Mouse (Mus musculus) ES-E14 (cell line): ENCODE measurements around the gene Slc6a5. TPM values are rescaled to one million over a fixed set of nuclear protein-coding genes. Genes with fewer than 3 reads are reported as not detected.
"Not testable (repeated sequence)": the region's sequence is repeated elsewhere in the genome, so short reads cannot be mapped to it uniquely, and the experiment has no call there.

ENCODE experiments used
- DNase-seq: peaks from one replicate; pipeline ENCODE4 v3.0.0-alpha.2; 2013; ENCODE audit warnings: low read depth, low spot score
- H3K27ac ChIP-seq: 2 replicates; pipeline ENCODE4 v1.5.1; 2012; ENCODE audit warnings: low read depth, mild to moderate bottlenecking, low read length, moderate library complexity, mixed read lengths; ENCODE audit not compliant: poor library complexity, insufficient read depth, severe bottlenecking
- H3K36me3 ChIP-seq: 2 replicates; pipeline ENCODE4 v1.6.1; 2012; ENCODE audit warnings: mild to moderate bottlenecking, low read length, moderate library complexity, mixed read lengths; ENCODE audit not compliant: control insufficient read depth, poor library complexity, insufficient read depth, severe bottlenecking
- H3K4me1 ChIP-seq, 2 experiments: fragments of 150-350 bp in 1 of 2; sonication (generic) in 1 of 2; 2 replicates each; pipeline ENCODE4 v1.6.1; 2012; ENCODE audit warnings: low read length in 2 of 2, mild to moderate bottlenecking in 1 of 2, mixed read lengths in 1 of 2; ENCODE audit not compliant: control insufficient read depth in 2 of 2, insufficient read depth in 2 of 2, poor library complexity in 1 of 2
- H3K4me3 ChIP-seq, 2 experiments: fragments of 150-350 bp in 1 of 2; sonication (generic) in 1 of 2; 2 replicates each; pipeline ENCODE4 v1.5.1; 2012; ENCODE audit warnings: low read length in 2 of 2, low read depth in 1 of 2, mild to moderate bottlenecking in 1 of 2, mixed read lengths in 1 of 2; ENCODE audit not compliant: insufficient read depth in 1 of 2, poor library complexity in 1 of 2, severe bottlenecking in 1 of 2
- H3K9ac ChIP-seq: 2 replicates; pipeline ENCODE4 v1.6.1; 2012; ENCODE audit warnings: low read depth, mild to moderate bottlenecking, low read length, mixed read lengths; ENCODE audit not compliant: poor library complexity, insufficient read depth, severe bottlenecking
- H3K9me3 ChIP-seq: fragments of 150-350 bp; sonication (generic); 2 replicates; pipeline ENCODE4 v1.6.1; 2012; ENCODE audit warnings: low read depth, mild to moderate bottlenecking, low read length; ENCODE audit not compliant: control insufficient read depth, insufficient read depth
- CHD2 ChIP-seq: IDR thresholded peaks from 2 replicates; pipeline ENCODE4 v1.6.1; 2014; ENCODE audit warnings: mild to moderate bottlenecking, low read depth, low read length, inconsistent platforms
- HCFC1 ChIP-seq: IDR thresholded peaks from 2 replicates; pipeline ENCODE4 v1.6.1; 2012; ENCODE audit warnings: low read length, inconsistent platforms, borderline replicate concordance; ENCODE audit not compliant: insufficient read depth
- MAFK ChIP-seq: IDR thresholded peaks from 2 replicates; pipeline ENCODE4 v1.6.1; 2014; ENCODE audit warnings: mild to moderate bottlenecking, low read depth, low read length, inconsistent platforms; ENCODE audit not compliant: insufficient read depth
- ZC3H11A ChIP-seq: IDR thresholded peaks from 2 replicates; pipeline ENCODE4 v1.6.1; 2012; ENCODE audit warnings: low read depth, mild to moderate bottlenecking, inconsistent platforms, low read length, borderline replicate concordance
- ZNF384 ChIP-seq: IDR thresholded peaks from 2 replicates; pipeline ENCODE4 v1.6.1; 2012; ENCODE audit warnings: low read depth, low read length, inconsistent platforms
- in situ Hi-C, 2 experiments: fragments of 600-800 bp; cut with MboI; formaldehyde crosslinking; loops; one replicate each; pipeline ENCODE4 v1.15.1; 2025; ENCODE audit warnings: low sequenced_read_pairs in 2 of 2, inconsistent platforms in 1 of 2; ENCODE audit not compliant: unreplicated experiment in 2 of 2
- total RNA-seq: library from RNA; depleted of rRNA; stranded (reverse); fragments of 300-350 nt; gene quantifications from 2 replicates; pipeline ENCODE4 v1.2.3, GENCODE M21; 2012

Gene Slc6a5
- total RNA-seq, 1 experiment: 0.36 TPM

DNA sequence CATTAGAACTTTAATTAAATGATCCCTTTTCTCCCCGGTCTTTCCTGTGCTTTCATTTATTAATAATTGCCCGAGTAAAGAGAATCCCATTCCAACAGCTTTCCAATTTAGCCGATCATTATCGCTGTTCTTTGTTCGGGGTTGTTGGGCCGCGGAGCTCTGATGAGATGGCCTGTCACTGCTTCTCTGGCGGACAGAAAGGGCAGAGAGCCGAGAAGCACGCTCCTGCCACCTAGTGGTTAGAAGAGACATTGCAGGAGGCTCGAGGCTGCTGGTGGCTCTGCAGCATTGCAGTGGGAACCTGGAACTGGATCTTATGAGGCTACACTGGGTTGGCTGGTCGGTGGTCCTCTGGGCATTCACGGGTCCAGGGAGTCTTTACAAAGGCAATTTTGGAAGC lies 13.4 kb downstream of the Slc6a5 start:
- Histone ChIP-seq H3K27ac (no peak overlapping the region), H3K36me3 (no peaks in the 10 kb centered on the region), H3K4me3 (peak overlapping the region in 1 of 2 experiments; percentile 18; a peak in 1 of 4 replicates), H3K9me3 (no peaks in the 10 kb centered on the region), H3K9ac (no peak overlapping the region), H3K4me1 (peaks cover 0 to 11% of the 10 kb centered on the region in 2 experiments; a peak in 1 of 4 replicates)
- in situ Hi-C loops: loop anchor here (10.0 to 25.0 kb wide), 2 partner anchors 286 to 299 kb away; partner anchors contain the start of gene Dbx1 (in 1 of the 2)
- DNase-seq: peak; percentile 60
- TF ChIP-seq CHD2 (no peak), HCFC1 (peak; percentile 31; the same call in 1 of the 2 replicates), ZNF384 (no peak), ZC3H11A (peak; percentile 93), MAFK (no peak)

DNA sequence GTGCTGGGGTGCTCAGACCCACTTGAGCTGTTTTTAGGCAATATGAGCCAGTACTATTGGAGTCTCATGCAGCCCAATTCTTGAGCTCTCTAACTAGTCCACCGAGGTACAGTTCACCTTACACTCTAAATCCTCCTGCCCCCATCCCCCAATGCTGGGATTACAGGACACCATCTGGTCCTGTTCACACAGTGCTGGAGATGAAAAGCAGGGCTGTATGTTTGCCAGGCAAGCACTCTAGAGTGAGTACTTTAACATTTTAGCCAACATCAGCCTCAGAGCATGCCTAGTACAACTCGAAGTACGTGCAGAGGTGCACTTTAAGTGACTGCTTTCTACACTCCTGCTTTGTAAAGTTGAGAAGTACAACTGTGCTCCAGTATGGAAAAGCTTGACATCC lies 18.6 kb downstream of the Slc6a5 start:
- Histone ChIP-seq H3K36me3 (no peaks in the 10 kb centered on the region), H3K4me3 (no peak overlapping the region), H3K27ac (no peak overlapping the region), H3K9me3 (no peaks in the 10 kb centered on the region), H3K9ac (no peak overlapping the region), H3K4me1 (peaks cover 0 to 25% of the 10 kb centered on the region in 2 experiments; a peak in 1 of 4 replicates)
- in situ Hi-C loops: loop anchor here in 1 of 2 experiments (10.0 kb wide), 1 partner anchor 304 kb away; no protein-coding TSS in a partner anchor
- no peak for DNase-seq
- TF ChIP-seq ZC3H11A: no peak
- TF ChIP-seq HCFC1: no peak
- no peak for TF ChIP-seq CHD2
- TF ChIP-seq ZNF384: no peak
- TF ChIP-seq MAFK: no peak

DNA sequence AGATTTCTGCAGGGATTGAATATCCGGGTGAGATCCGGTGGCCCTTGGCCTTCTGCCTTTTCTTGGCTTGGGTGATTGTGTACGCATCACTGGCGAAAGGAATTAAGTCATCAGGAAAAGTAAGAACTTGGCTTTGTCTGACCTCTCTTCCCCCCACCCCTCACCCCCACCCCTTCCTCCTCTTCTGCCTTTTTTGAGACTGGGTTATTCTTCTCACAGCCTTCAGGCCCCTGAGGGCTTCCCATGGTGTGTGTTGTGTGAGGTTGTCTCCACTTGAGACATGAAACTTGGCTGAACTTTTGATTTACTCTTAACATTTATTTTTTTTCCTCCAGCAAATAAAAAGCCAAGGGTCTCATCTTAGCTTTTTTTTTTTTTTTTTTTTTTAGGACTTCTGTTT lies 20.1 kb downstream of the Slc6a5 start:
- Histone ChIP-seq H3K36me3 (no peaks in the 10 kb centered on the region), H3K4me3 (no peak overlapping the region), H3K9me3 (no peaks in the 10 kb centered on the region), H3K27ac (no peak overlapping the region), H3K4me1 (peaks cover 0 to 23% of the 10 kb centered on the region in 2 experiments; a peak in 2 of 4 replicates), H3K9ac (no peak overlapping the region)
- no peak for DNase-seq
- in situ Hi-C loops: loop anchor here in 1 of 2 experiments (10.0 kb wide), 1 partner anchor 305 kb away; no protein-coding TSS in a partner anchor
- TF ChIP-seq MAFK (no peak), CHD2 (no peak), HCFC1 (no peak), ZC3H11A (no peak), ZNF384 (no peak)

GRCm38 (mm10) chr7:49933386-49934115 lies 23.6 kb downstream of the Slc6a5 start:
- DNase-seq, H3K4me3 ChIP-seq, H3K9ac ChIP-seq, H3K36me3 ChIP-seq, H3K9me3 ChIP-seq, in situ Hi-C loops: not testable (repeated sequence)
- H3K4me1 ChIP-seq: peaks cover 0 to 21% of the 10 kb centered on the region in 2 experiments; a peak in 2 of 4 replicates
- H3K27ac ChIP-seq: peak overlapping the region; percentile 63
